In genomic region chr2:131497224-131497856, GRCm38 (mm10) we compare ENCODE assay signal across 8 mouse cellular contexts. TPM values are rescaled to one million over a fixed set of nuclear protein-coding genes. Genes with fewer than 3 reads are reported as not detected.
DNase-seq lines count a peak whose midpoint lies in the region; ATAC-seq and TF ChIP-seq lines count a peak whose summit lies in the region.
"Had no signal": no experiment of that assay in that cellular context is flagged by ENCODE, and none has a peak within 500 bp of the region (broad histone marks: within the 10 kb centered on the region; RNA-seq: fewer than 3 reads in every experiment).

No protein-coding gene starts in this region.

- H3K27ac ChIP-seq in kidney, embryonic 15.5 days: no peak overlapping the region
- peak overlapping the region; percentile 99 for H3K27ac ChIP-seq in liver, embryonic 14.5 days

- no peak for DNase-seq in kidney, adult 11 months
- peak; percentile 91 to 93 (median 92) for DNase-seq in liver, embryonic 14.5 days (ENCODE audit: low read depth in 3 of 3, low spot score in 3 of 3)
- peak; percentile 82 to 84 for DNase-seq in spleen, postnatal 4 days (ENCODE audit: low spot score in 2 of 2)
- no peak for DNase-seq in thymus, postnatal 10 days (ENCODE audit: low spot score in 2 of 2)
- no peak for DNase-seq in lung, postnatal 14 days
- DNase-seq: thymus, adult 18-20 months had no signal

- no peak overlapping the region for H3K9ac ChIP-seq in kidney, embryonic 15.5 days
- H3K9ac ChIP-seq in liver, embryonic 14.5 days (replicated peaks): peak overlapping the region; percentile 77

- H3K27me3 ChIP-seq in kidney, embryonic 15.5 days: no peaks in the 10 kb centered on the region
- H3K27me3 ChIP-seq in liver, embryonic 14.5 days (ENCODE audit: control insufficient read depth, insufficient read depth, low read length): no peaks in the 10 kb centered on the region; the same call in 1 of the 2 replicates

- TF ChIP-seq CTCF in liver, embryonic 14.5 days (IDR thresholded peaks at IDR 0.05; ENCODE audit: low read depth): no peak

- no peaks in the 10 kb centered on the region for H3K36me3 ChIP-seq in kidney, embryonic 15.5 days
- peaks cover 2% of the 10 kb centered on the region; the same call in 1 of the 2 replicates for H3K36me3 ChIP-seq in liver, embryonic 14.5 days (replicated peaks; ENCODE audit: control insufficient read depth, insufficient read depth, low read depth)

- peaks cover 30% of the 10 kb centered on the region for H3K4me1 ChIP-seq in kidney, embryonic 15.5 days
- peaks cover 67 to 68% of the 10 kb centered on the region in 2 experiments for H3K4me1 ChIP-seq in liver, embryonic 14.5 days (replicated peaks; ENCODE audit: control insufficient read depth in 2 of 2, insufficient read depth in 2 of 2, low read length in 1 of 2)

- H3K4me3 ChIP-seq in kidney, embryonic 15.5 days (replicated peaks): no peak overlapping the region
- peak overlapping the region; percentile 42 to 60 for H3K4me3 ChIP-seq in liver, embryonic 14.5 days (ENCODE audit: insufficient read depth in 1 of 2, low read depth in 2 of 2, low read length in 2 of 2)

- WGBS in kidney, embryonic 15.5 days: 87% methylated on average over 4 of the region's 4 CpGs
- 26% methylated on average over 4 of the region's 4 CpGs for WGBS in liver, embryonic 14.5 days (ENCODE audit: insufficient replicate concordance)

- no peak overlapping the region for H3K4me2 ChIP-seq in kidney, embryonic 15.5 days
- H3K4me2 ChIP-seq in liver, embryonic 14.5 days (ENCODE audit: low read depth): peak overlapping the region; percentile 82

- no peaks in the 10 kb centered on the region for H3K9me3 ChIP-seq in kidney, embryonic 15.5 days (replicated peaks)
- no peaks in the 10 kb centered on the region for H3K9me3 ChIP-seq in liver, embryonic 14.5 days (ENCODE audit: control insufficient read depth, low read length)

- peak; percentile 99 for TF ChIP-seq EP300 in liver, embryonic 14.5 days (IDR thresholded peaks at IDR 0.05; ENCODE audit: low read depth)

- ATAC-seq in kidney, embryonic 15.5 days (replicated peaks; ENCODE audit: low FRiP score): peak; percentile 74
- peak; percentile 81 for ATAC-seq in erythroblast, adult 5-6 weeks (replicated peaks; ENCODE audit: low FRiP score, poor library complexity, severe bottlenecking)
- ATAC-seq in liver, embryonic 14.5 days (ENCODE audit: insufficient read depth): peak; percentile 99

RNA-seq across cellular contexts. Expression of gene Smox, which starts 6.0 kb away (rescaled TPM):
- 38.1 and 41.3 TPM in 2 replicates for polyA plus RNA-seq in kidney, embryonic 15.5 days (2015; fragmentation: Nextera tagmentation; extraction: Ambion mirVana)
- total RNA-seq in erythroblast, adult 5-6 weeks (2015; ENCODE audit: low replicate concordance): 250 and 267 TPM in 2 replicates
- total RNA-seq in erythroblast, adult 5-6 weeks (2017; ENCODE audit: low replicate concordance): 332 and 572 TPM in 2 replicates
- polyA plus RNA-seq in liver, embryonic 14.5 days (2012; rRNA removed): 58.1 and 75.0 TPM in 2 replicates
- 70.4 and 85.8 TPM in 2 replicates for polyA plus RNA-seq in liver, embryonic 14.5 days (2014; fragmentation: Nextera tagmentation; extraction: Ambion mirVana)

Comparison
In these comparisons a context has a peak if more than half of its experiments do, and no peak if none do; other contexts are left out.
1. DNase-seq: peak in liver, embryonic 14.5 days (3 of 3) and spleen, postnatal 4 days (2 of 2); none in kidney, adult 11 months (single experiment), thymus, postnatal 10 days (0 of 2) and lung, postnatal 14 days (single experiment).
2. Peak in every context shown above with its lines, with median percentiles within 50 percentile points of each other: ATAC-seq.